Mouse (Mus musculus) hindbrain, embryonic 11.5 days (tissue): ENCODE measurements around the gene Osbpl3. TPM values are rescaled to one million over a fixed set of nuclear protein-coding genes. Genes with fewer than 3 reads are reported as not detected.
"Not testable (repeated sequence)": the region's sequence is repeated elsewhere in the genome, so short reads cannot be mapped to it uniquely, and the experiment has no call there.

Experiments used
- ATAC-seq: fragments of 200-750 bp; cut with Nextera tagmentation; 2 replicates; pipeline ENCODE4 v1.8.0; 2017; ENCODE audit warnings: mild to moderate bottlenecking, moderate TSS enrichment, moderate library complexity; ENCODE audit not compliant: low FRiP score
- DNase-seq: peaks from one replicate; pipeline ENCODE4 v3.0.0-alpha.2; 2015; ENCODE audit warnings: low spot score
- H3K27ac ChIP-seq: fragments of 300-500 bp; sonication (generic); 2 replicates; pipeline ENCODE4 v1.5.1; 2014; ENCODE audit warnings: mild to moderate bottlenecking, low read depth, low read length
- H3K27me3 ChIP-seq: fragments of 300-500 bp; sonication (generic); 2 replicates; pipeline ENCODE4 v1.6.1; 2014; ENCODE audit warnings: mild to moderate bottlenecking, low read length, moderate library complexity, mixed read lengths; ENCODE audit not compliant: control insufficient read depth, insufficient read depth
- H3K36me3 ChIP-seq: fragments of 300-500 bp; sonication (generic); 2 replicates; pipeline ENCODE4 v1.6.1; 2014; ENCODE audit warnings: mild to moderate bottlenecking, low read length, moderate library complexity, mixed read lengths; ENCODE audit not compliant: control insufficient read depth, insufficient read depth
- H3K4me1 ChIP-seq: fragments of 300-500 bp; sonication (generic); replicated peaks from 2 replicates; pipeline ENCODE4 v1.6.1; 2014; ENCODE audit warnings: low read length, mixed read lengths; ENCODE audit not compliant: control insufficient read depth, insufficient read depth
- H3K4me2 ChIP-seq: fragments of 300-500 bp; sonication (generic); replicated peaks from 2 replicates; pipeline ENCODE4 v1.6.1; 2014; ENCODE audit warnings: mild to moderate bottlenecking, low read depth, low read length
- H3K4me3 ChIP-seq: fragments of 300-500 bp; sonication (generic); 2 replicates; pipeline ENCODE4 v1.5.1; 2014; ENCODE audit warnings: low read depth, low read length
- H3K9ac ChIP-seq: fragments of 300-500 bp; sonication (generic); 2 replicates; pipeline ENCODE4 v1.6.1; 2014; ENCODE audit warnings: low read depth, low read length
- H3K9me3 ChIP-seq: fragments of 300-500 bp; sonication (generic); 2 replicates; pipeline ENCODE4 v1.6.1; 2016; ENCODE audit warnings: low read length; ENCODE audit not compliant: control insufficient read depth
- WGBS: fragments of 180-500 bp; shearing (Covaris S2); extraction: QIAGEN DNeasy Blood & Tissue Kit; methylation state at CpG from one replicate; pipeline ENCODE4 v1.1.7; 2014; 5-methylcytosine and 5-hydroxymethylcytosine counted together
- polyA plus RNA-seq: library from polyadenylated mRNA; unstranded; fragments of >200 nt; fragmentation: Nextera tagmentation; extraction: Ambion mirVana; gene quantifications from 2 replicates; pipeline ENCODE4 v1.2.1, GENCODE M21; 2014

Osbpl3 gene
- polyA plus RNA-seq, 1 experiment from 2014 or later, result 7.2 TPM

- H3K9me3 ChIP-seq, result no peaks in the 10 kb centered on the region
- no peaks in the 10 kb centered on the region for H3K27me3 ChIP-seq
- WGBS, result 94% methylated on average over 7 of the region's 7 CpGs
- no peaks in the 10 kb centered on the region for H3K4me1 ChIP-seq
- H3K4me2 ChIP-seq, result no peak overlapping the region
- DNase-seq (no peak), ATAC-seq (no peak)
- no peak overlapping the region for H3K4me3 ChIP-seq
- H3K27ac ChIP-seq, result no peak overlapping the region
- H3K9ac ChIP-seq, result no peak overlapping the region
- H3K36me3 ChIP-seq, result no peaks in the 10 kb centered on the region
Measured at GRCm38 (mm10) chr6:50440197-50440596, 15.8 kb downstream of the Osbpl3 start.

GRCm38 (mm10) chr6:50438900-50439299 lies 17.1 kb downstream of the Osbpl3 start:
- not testable (repeated sequence) for DNase-seq, H3K9me3 ChIP-seq, H3K27me3 ChIP-seq, H3K4me1 ChIP-seq, H3K4me2 ChIP-seq, ATAC-seq, H3K27ac ChIP-seq, H3K36me3 ChIP-seq, H3K4me3 ChIP-seq, H3K9ac ChIP-seq
- 95% methylated on average over 4 of the region's 4 CpGs for WGBS

GRCm38 (mm10) chr6:50437815-50438214 lies 18.2 kb downstream of the Osbpl3 start:
- Histone ChIP-seq H3K27me3 (no peaks in the 10 kb centered on the region), H3K4me1 (no peaks in the 10 kb centered on the region), H3K9ac (no peak overlapping the region), H3K36me3 (no peaks in the 10 kb centered on the region), H3K9me3 (no peaks in the 10 kb centered on the region), H3K4me3 (no peak overlapping the region), H3K27ac (no peak overlapping the region), H3K4me2 (no peak overlapping the region)
- ATAC-seq (no peak), DNase-seq (no peak)
- 91% methylated on average over 2 of the region's 2 CpGs for WGBS

- ATAC-seq (no peak), DNase-seq (no peak)
- 65% methylated on average over 2 of the region's 2 CpGs for WGBS
- no peak overlapping the region for H3K27ac ChIP-seq
- no peaks in the 10 kb centered on the region for H3K4me1 ChIP-seq
- H3K9me3 ChIP-seq, result no peaks in the 10 kb centered on the region
- H3K4me2 ChIP-seq, result no peak overlapping the region
- no peak overlapping the region for H3K4me3 ChIP-seq
- no peaks in the 10 kb centered on the region for H3K27me3 ChIP-seq
- no peak overlapping the region for H3K9ac ChIP-seq
- no peaks in the 10 kb centered on the region for H3K36me3 ChIP-seq
Measured at GRCm38 (mm10) chr6:50436661-50437060, 19.3 kb downstream of the Osbpl3 start.

GRCm38 (mm10) chr6:50432491-50432890 lies 23.5 kb downstream of the Osbpl3 start:
- WGBS, result 58% methylated on average over 5 of the region's 5 CpGs
- Histone ChIP-seq H3K27ac (no peak overlapping the region), H3K4me1 (no peaks in the 10 kb centered on the region), H3K36me3 (no peaks in the 10 kb centered on the region), H3K9ac (no peak overlapping the region), H3K27me3 (no peaks in the 10 kb centered on the region), H3K4me2 (no peak overlapping the region), H3K9me3 (no peaks in the 10 kb centered on the region), H3K4me3 (no peak overlapping the region)
- ATAC-seq, result no peak
- DNase-seq, result no peak

- no peak overlapping the region for H3K9ac ChIP-seq
- DNase-seq (no peak), ATAC-seq (no peak)
- WGBS, result 92% methylated on average over 7 of the region's 7 CpGs
- no peaks in the 10 kb centered on the region for H3K4me1 ChIP-seq
- H3K9me3 ChIP-seq, result no peaks in the 10 kb centered on the region
- no peaks in the 10 kb centered on the region for H3K27me3 ChIP-seq
- no peak overlapping the region for H3K27ac ChIP-seq
- no peaks in the 10 kb centered on the region for H3K36me3 ChIP-seq
- H3K4me2 ChIP-seq, result no peak overlapping the region
- no peak overlapping the region for H3K4me3 ChIP-seq
Measured at GRCm38 (mm10) chr6:50429299-50429698, 26.7 kb downstream of the Osbpl3 start.

GRCm38 (mm10) chr6:50427051-50427732 lies 28.8 kb downstream of the Osbpl3 start:
- no peaks in the 10 kb centered on the region for H3K36me3 ChIP-seq
- no peak overlapping the region for H3K4me2 ChIP-seq
- H3K9me3 ChIP-seq, result no peaks in the 10 kb centered on the region
- H3K27ac ChIP-seq, result no peak overlapping the region
- H3K4me3 ChIP-seq, result no peak overlapping the region
- ATAC-seq, result no peak
- no peaks in the 10 kb centered on the region for H3K27me3 ChIP-seq
- DNase-seq, result no peak
- no peaks in the 10 kb centered on the region for H3K4me1 ChIP-seq
- 92% methylated on average over 11 of the region's 11 CpGs for WGBS
- no peak overlapping the region for H3K9ac ChIP-seq

GRCm38 (mm10) chr6:50426571-50426970 lies 29.4 kb downstream of the Osbpl3 start:
- Histone ChIP-seq H3K4me1 (no peaks in the 10 kb centered on the region), H3K27ac (no peak overlapping the region), H3K27me3 (no peaks in the 10 kb centered on the region), H3K9ac (no peak overlapping the region), H3K4me3 (no peak overlapping the region), H3K4me2 (no peak overlapping the region), H3K36me3 (no peaks in the 10 kb centered on the region), H3K9me3 (no peaks in the 10 kb centered on the region)
- 90% methylated on average over 4 of the region's 4 CpGs for WGBS
- DNase-seq (no peak), ATAC-seq (no peak)

- no peaks in the 10 kb centered on the region for H3K27me3 ChIP-seq
- H3K4me2 ChIP-seq, result no peak overlapping the region
- 93% methylated on average over 4 of the region's 4 CpGs for WGBS
- no peak overlapping the region for H3K4me3 ChIP-seq
- no peak overlapping the region for H3K27ac ChIP-seq
- no peaks in the 10 kb centered on the region for H3K4me1 ChIP-seq
- H3K9ac ChIP-seq, result no peak overlapping the region
- H3K36me3 ChIP-seq, result no peaks in the 10 kb centered on the region
- ATAC-seq (no peak), DNase-seq (no peak)
- H3K9me3 ChIP-seq, result no peaks in the 10 kb centered on the region
Measured at GRCm38 (mm10) chr6:50424271-50424670, 31.7 kb downstream of the Osbpl3 start.
